ENCODE assay signal across 15 mouse cellular contexts in genomic region chr6:79846829-79847228, GRCm38 (mm10). TPM values are rescaled to one million over a fixed set of nuclear protein-coding genes. Genes with fewer than 3 reads are reported as not detected.
"Had no signal": no experiment of that assay in that cellular context is flagged by ENCODE, and none has a peak within 500 bp of the region (broad histone marks: within the 10 kb centered on the region; RNA-seq: fewer than 3 reads in every experiment).

No protein-coding gene starts in this region.

- ATAC-seq: liver, postnatal 0 days; lung, postnatal 0 days; midbrain, embryonic 13.5 days; midbrain, embryonic 15.5 days had no signal

- DNase-seq: liver, postnatal 0 days; lung, adult 2 months; lung, postnatal 14 days; lung, postnatal 36 days; right cerebral cortex, postnatal 14 days; thymus, adult 18-20 months; thymus, postnatal 14 days; thymus, postnatal 36 days had no signal

RNA-seq across cellular contexts. Expression of gene Gm20594, which starts 29.1 kb away (rescaled TPM):
- total RNA-seq: megakaryocyte progenitor cell, adult 5-6 weeks; midbrain, postnatal 0 days; monocyte, adult 5-6 weeks; neutrophil, adult 5-6 weeks had no signal
